Mouse (Mus musculus): ENCODE measurements around the gene Mtmr12.

DNA sequence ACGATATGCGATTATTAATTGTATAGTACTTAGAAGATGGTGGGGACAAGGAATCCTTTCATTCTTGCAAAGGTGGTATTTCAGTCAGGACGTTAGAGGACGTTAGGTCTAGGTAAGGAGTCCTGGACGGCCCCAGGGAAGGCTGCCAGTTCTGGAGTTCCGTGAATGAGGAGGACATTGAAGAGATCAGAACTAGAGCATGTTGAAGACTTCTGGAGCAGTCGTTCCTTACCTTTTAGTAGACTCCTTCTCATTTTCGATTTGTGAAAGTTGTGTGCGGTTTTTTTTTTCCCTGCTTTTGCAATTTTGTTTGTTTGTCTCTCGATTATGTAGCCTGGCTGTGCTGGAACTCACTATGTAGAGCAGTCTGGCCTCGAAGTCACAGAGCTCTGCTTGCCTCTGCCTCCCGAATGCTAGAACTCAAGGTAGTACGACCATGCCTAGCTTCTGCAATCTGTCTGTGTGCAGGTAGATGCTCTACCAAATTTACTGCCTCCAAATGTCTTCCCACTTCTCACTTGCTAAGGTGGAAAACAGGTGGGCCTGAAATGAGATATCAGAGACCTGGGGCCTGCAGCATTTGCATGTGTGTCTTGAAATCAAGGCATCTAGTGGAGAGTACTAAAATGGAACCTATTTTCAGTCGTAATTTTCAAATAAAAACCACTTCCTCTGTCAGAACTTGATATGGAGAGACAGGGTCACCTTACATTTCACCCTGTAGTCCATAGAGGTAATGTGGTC lies 1.2 kb downstream of the Mtmr12 start:
- TF ChIP-seq GATA1 (IDR thresholded peaks at IDR 0.05; ENCODE audit: low read depth, low read length) (peak; percentile 10; the same call in 1 of the 2 replicates), MAX (IDR thresholded peaks at IDR 0.05; ENCODE audit: low read length) (peak; percentile 26; the same call in 1 of the 2 replicates), CTCF (IDR thresholded peaks at IDR 0.05 in 2 of 3, conservative IDR thresholded peaks at IDR 0.05 in 1 of 3; ENCODE audit: control insufficient read depth in 1 of 3, insufficient read depth in 1 of 3, low read depth in 2 of 3, low read length in 3 of 3, poor library complexity in 1 of 3, severe bottlenecking in 1 of 3) (no peak)

Measured in MEL (cell line).